Mouse (Mus musculus) liver, adult (tissue): Measurements from ENCODE around the gene Ppil2.

Source experiments
- GATA4 ChIP-seq: IDR thresholded peaks from 2 replicates; pipeline ENCODE4 v1.6.1; 2014; ENCODE audit warnings: mild to moderate bottlenecking, low read length; ENCODE audit not compliant: insufficient replicate concordance

Ppil2 gene

DNA sequence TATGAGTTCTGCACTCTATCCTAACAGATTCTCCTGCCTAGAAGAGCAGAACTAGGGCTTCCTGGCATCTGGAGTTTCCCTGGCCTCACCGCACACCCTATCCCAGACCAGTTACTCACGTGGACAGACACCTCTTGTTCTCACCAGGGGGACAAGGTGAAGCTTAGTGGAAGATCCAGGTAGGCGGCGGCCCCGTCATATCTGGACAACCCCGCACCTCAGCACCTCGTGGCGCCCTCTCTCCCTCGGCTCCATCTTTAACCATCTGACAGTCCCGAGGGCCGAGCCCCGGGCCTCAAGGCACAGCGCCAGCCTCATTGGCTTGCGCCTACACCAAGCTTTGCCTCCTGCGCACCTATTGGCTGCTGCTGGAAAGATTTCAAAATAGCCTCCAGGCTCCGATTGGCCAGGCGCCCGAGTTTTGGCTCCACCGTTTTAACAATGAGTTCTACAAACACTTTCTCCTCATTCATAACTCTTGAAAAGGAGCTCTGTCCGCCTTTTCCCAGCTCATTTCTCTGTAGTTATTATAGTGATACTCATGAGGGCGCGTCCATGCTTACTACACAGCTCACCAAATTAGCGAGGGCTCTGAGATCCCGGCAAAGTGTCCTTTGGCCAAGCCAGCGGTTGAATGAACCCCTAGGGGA, 13.9 kb upstream of the Ppil2 start, which contains the start of gene 2610318N02Rik:
2610318N02Rik (minus strand) TSS at position 297 of the 650 bp plus-strand sequence.
- TF ChIP-seq GATA4: no peak

GRCm38 (mm10) chr16:17124119-17124870, 13.2 kb upstream of the Ppil2 start:
- no peak for TF ChIP-seq GATA4

GRCm38 (mm10) chr16:17121569-17121968, 10.5 kb upstream of the Ppil2 start:
- no peak for TF ChIP-seq GATA4

DNA sequence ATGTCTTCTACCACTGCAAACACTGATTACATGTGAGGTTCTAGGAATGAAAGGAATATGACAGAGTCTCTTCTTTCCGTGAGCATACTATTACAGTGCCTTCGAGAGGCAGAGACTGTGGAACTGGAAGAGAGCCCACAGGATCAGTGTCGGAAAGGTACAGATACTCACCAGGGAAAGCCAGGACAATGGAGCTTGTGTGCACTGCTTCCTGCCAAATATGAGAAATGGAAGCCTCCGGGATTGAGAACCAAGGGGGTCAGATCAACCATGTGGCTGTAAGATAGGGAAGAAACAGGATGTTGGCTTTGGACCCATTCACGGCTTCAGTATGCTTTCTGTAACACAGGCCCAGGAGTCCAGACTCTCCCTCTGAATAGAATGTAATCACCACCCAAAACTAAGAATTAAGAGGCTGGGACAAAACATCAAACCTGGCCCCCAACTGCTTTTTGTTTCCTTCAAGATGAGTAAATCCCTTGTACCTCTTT, 6.3 kb upstream of the Ppil2 start:
- TF ChIP-seq GATA4: peak; percentile 47; the same call in 1 of the 2 replicates

DNA sequence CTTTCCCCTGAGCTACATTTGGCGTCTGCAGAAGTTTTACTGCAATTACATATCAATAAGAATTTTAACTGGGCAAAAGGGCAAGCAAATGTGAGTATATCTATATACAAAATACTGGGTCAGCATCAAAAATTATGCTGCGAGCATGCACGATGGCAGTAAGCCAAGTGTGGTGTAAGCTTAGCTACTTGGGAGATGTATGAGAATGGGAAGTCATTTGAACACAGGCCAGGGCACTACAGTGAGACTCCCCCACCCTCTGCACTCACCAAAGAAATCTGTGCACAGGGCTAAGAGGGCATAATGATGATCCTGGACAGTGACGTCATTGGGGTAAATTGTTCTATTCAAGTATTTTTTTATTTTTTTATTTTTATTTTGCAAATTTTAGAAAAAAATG, 6.5 kb downstream of the Ppil2 start:
- no peak for TF ChIP-seq GATA4

- no peak for TF ChIP-seq GATA4
Observed at GRCm38 (mm10) chr16:17102630-17103220, 8.3 kb downstream of the Ppil2 start.

DNA sequence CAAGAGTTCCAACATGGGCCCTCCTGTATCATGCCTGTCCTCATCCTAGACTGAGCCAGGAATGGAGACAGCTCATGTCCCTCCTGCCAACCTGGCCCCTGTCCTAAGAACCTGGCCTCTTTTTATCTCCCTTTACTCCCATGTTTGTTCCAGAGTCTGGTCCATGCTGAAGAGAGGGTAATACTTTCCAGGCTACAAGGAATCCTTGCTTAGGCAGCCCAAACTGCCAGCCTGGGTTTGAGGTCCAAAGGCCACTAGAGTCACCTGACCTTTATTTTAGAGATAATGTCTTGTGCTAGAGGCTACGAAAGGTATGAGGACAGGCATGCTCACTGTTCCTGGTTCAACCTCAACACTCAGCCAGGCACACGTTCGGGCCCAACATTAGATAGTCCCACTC, 14.1 kb downstream of the Ppil2 start:
- no peak for TF ChIP-seq GATA4

- TF ChIP-seq GATA4: no peak
Observed at GRCm38 (mm10) chr16:17088346-17088745, 22.7 kb downstream of the Ppil2 start.

- TF ChIP-seq GATA4: no peak
Observed at GRCm38 (mm10) chr16:17086669-17087193, 24.3 kb downstream of the Ppil2 start.

GRCm38 (mm10) chr16:17086241-17086640, 24.8 kb downstream of the Ppil2 start:
- no peak for TF ChIP-seq GATA4

DNA sequence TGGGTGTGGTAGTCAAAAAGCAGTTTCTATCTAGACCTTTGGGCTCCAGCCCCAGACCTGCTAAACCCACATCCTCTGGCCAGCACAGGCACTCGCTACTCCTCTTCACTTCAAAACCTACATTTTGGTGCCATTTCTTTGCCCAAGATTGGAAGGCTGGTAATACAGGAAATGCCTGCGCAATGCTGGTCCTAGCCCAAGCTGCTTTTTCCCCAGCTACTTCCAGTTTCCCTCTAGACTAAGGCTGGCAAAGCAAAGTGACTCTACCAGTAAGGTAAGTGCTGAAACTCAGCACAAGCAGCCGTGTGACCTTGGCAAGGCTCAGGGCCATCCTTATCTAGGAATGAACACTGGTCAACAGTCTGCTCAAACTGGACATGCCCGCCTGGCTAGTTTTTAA, 25.4 kb downstream of the Ppil2 start:
- no peak for TF ChIP-seq GATA4

DNA sequence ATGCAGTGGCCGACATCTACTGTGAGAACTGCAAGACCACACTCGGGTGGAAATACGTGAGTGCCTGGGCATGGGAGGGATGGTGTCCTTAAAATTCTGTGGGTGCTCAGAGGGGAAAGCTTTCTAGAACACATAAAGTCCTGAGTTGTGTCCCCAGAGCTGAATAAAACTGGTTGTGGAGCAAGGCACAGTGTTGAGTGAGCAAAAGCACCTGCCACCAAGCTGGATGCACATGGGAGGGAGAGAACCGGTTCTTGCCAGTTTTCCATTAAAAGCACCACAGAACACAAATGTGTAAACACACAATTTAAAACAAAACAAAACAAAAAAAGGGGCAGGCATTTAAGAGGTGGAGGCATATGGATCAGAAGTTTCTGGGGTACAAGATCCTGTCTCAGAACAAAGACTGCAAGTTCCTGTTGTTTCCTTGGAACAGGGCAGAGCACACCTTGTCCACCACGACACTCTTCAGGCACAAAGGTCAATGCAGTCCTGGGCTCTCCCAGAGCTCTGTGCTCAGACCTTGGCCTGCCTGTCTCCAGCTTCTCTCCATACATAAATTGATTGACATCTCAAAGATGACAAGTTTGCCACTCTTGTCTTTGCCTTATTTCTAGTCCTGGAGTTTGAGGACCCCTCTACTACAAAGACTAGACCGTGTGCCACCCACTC, 28.8 kb downstream of the Ppil2 start:
- TF ChIP-seq GATA4: no peak

- TF ChIP-seq GATA4: no peak
Observed at GRCm38 (mm10) chr16:17078101-17078500, 33.0 kb downstream of the Ppil2 start.

GRCm38 (mm10) chr16:17076869-17077268, 34.2 kb downstream of the Ppil2 start:
- TF ChIP-seq GATA4: no peak

- no peak for TF ChIP-seq GATA4
Observed at GRCm38 (mm10) chr16:17076301-17076700, 34.8 kb downstream of the Ppil2 start.
